Mouse (Mus musculus): Measurements from ENCODE around the gene Dis3l2. TPM values are rescaled to one million over a fixed set of nuclear protein-coding genes. Genes with fewer than 3 reads are reported as not detected.

Gene Dis3l2
- total RNA-seq, 2 experiments from 2014 or later: 10.7 to 11.0 TPM

- intact Hi-C loops (cut with DNase I): no loop called here
- no peak for DNase-seq (ENCODE audit: low spot score)
These were observed 9.4 kb downstream of the Dis3l2 start for GRCm38 (mm10) chr1:86713054-86713453.

DNA sequence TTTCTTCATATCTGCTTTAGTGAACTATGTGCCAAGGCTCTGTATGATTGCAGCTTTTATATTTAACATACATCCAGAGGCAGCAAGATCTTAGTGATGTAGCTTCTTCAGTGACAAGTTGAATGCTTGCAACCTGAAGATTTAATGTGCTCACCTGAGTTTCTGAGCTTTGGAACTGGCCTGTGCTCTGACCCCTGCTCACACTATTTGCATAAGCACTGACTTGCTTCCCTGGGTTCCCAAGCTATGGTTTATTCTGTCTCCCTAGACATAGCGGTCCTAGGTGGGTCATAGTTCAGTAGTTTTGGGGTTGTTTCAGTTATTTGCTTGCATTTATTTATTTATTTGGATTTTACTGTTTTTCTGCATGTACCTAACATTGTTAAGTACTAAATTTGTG, 14.6 kb downstream of the Dis3l2 start:
- DNase-seq (ENCODE audit: low spot score): no peak

GRCm38 (mm10) chr1:86719391-86719790, 15.8 kb downstream of the Dis3l2 start:
- no peak for DNase-seq (ENCODE audit: low spot score)
- intact Hi-C loops (cut with DNase I): no loop called here

More for the DNA sequence above, 14.6 kb downstream of the Dis3l2 start:
- intact Hi-C loops (cut with DNase I): no loop called here

DNA sequence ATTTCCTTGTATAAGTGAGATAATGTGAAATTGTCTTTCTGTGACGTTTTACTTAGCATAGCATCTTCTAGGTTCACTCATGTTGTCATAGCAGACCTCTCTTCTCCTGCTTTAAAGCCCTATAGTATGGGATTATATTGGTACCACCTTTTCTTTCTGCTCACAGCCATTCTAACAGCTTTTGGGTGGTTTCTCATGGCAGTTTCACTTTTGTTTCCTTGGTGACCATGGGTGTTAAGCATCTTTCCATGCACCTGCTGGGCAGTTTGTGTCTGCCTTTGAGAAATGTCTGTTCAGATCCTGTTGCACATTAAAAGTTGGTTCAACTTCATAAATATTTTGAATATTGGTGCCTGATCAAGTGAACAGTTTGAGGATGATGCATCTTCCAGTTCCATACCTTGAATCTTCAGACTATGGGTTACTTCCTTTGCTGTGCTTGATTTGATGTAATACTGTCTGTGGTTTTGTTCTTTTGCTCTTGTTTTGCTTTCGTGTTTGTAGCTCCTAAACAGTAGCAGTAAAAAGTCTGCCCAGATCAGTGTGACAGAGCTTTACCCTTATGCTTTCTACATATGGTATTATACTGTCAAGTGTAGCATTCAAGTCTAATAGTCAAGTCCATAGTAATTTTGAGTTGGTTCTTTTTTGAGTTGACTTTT, 29.7 kb downstream of the Dis3l2 start:
- intact Hi-C loops (cut with DNase I): no loop called here
- DNase-seq (ENCODE audit: low spot score): no peak

DNA sequence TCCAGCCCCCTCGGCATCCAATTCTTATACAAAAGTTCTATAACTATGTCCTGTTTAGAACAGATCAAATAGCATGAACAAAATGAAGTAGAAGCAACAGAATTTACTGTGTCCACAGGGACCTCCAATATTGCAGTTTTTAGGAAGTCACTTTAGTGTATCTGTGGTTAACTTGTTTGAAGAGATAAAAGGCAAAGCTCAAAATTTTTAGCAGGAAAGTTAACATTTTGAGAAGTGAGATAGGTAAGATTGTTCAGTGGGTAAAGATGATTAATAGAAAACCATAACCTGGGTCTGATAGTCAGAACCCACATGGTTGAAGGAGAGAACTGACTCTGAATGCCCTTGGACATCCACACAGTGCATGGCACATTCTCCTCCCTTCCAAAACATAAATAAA, 32.8 kb downstream of the Dis3l2 start:
- no peak for DNase-seq (ENCODE audit: low spot score)
- intact Hi-C loops (cut with DNase I): no loop called here

DNA sequence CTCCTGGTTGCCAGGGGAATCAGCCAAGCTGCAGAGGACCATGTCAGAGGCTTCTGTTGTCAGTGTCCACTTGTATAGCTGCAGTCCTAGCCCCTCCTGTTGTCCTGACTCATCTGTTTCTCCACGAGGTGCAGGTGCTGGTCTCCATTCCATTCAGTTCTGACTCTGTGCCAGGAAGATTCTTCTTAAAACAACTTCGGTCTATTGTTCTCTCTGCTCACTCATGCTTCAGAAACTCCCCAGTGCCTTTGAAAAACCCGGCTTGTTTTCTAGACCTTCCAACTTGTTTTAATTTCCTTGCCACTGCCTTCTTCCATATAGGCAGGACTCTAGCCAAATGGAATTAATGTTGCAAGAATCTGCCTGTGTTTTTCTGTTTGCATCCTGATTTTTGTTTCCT, 39.3 kb downstream of the Dis3l2 start:
- no peak for DNase-seq (ENCODE audit: low spot score)
- intact Hi-C loops (cut with DNase I): no loop called here

DNA sequence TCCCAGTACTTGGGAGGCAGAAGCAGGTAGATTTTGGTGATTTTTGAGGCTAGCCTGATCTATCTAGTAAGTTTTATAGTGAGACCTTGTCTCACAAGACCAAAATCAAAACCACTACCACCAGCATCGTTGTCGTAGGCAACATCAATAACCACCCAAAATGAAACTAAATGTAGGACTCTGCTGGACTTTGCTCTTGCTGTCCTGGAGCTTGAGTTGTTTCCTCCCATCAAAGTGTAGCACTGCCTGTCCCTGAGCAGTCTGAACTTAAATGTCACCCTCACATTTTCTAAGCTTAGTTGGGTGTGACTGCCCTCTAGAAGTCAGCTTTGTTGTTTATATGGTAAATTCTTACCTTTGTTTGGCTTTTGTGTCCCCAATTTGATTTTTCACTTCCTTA, 43.4 kb downstream of the Dis3l2 start:
- intact Hi-C loops (cut with DNase I): no loop called here
- no peak for DNase-seq (ENCODE audit: low spot score)

- intact Hi-C loops (cut with DNase I): no loop called here
- DNase-seq (ENCODE audit: low spot score): no peak
These were observed 46.5 kb downstream of the Dis3l2 start for GRCm38 (mm10) chr1:86750094-86750493.

DNA sequence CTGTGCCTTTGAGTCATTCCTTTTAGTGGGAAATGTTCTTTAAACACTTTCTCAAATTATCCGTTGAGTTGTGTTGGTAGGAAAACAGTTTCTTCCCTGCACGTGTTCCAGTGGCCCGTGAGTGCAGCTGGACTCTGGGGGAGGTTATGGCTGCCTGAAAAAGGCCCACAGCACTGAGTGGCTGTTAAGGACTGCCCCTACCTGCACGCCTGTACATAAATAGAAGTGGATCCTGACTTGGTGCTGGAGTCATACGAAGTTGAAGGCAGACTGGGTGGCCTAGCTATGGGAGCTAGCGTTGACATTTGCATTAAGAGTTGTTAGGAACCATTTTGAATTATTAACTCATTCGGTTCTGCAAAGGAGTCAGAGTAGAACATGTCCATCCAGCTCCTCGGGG, 49.8 kb downstream of the Dis3l2 start:
- intact Hi-C loops (cut with DNase I): no loop called here

DNA sequence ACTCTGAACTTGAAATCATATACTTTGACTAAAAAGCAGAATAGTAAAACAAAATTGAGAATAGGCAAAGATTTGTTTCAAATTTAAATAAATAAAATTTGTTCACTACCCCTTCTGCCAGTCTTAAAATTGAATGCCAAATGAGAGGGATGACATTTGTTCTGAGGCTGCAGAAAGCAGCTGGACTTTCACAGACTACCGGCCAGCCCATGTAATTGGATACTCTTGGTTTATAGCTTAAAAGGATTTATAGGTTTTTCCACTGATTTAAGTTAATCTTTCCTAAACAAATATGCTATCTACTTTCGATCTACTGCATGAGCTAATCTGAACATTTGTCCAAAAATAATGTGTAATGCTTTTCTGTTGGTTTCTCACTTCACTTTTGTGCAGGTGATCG, 50.7 kb downstream of the Dis3l2 start:
- DNase-seq (ENCODE audit: low spot score): no peak
- intact Hi-C loops (cut with DNase I): no loop called here

More for the DNA sequence above, 49.8 kb downstream of the Dis3l2 start:
- no peak for DNase-seq (ENCODE audit: low spot score)

- no peak for DNase-seq (ENCODE audit: low spot score)
- intact Hi-C loops (cut with DNase I): no loop called here
These were observed 54.5 kb downstream of the Dis3l2 start for GRCm38 (mm10) chr1:86758091-86758490.

GRCm38 (mm10) chr1:86762161-86762560, 58.6 kb downstream of the Dis3l2 start:
- no peak for DNase-seq (ENCODE audit: low spot score)
- intact Hi-C loops (cut with DNase I): no loop called here

DNA sequence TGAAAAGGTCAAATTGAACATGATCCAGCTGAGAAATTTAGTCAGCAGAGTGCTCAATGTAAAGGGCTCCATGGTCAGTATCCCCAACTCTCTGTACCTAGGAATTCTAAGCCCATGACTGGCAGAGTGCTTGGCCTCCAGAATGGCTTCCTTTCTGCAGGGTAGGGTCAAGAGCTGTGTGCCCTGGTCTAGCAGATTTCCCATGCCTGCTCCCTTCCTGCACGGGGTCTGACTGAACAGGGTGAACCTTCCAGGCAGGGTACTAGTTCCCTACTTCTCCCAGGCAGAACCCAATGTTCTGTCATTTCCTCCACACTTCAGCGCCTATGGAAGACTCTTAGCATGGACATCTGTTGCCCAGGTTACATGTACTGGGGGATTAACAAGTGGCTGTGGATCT, 97.6 kb downstream of the Dis3l2 start:
- intact Hi-C loops (cut with DNase I): no loop called here
- DNase-seq (ENCODE audit: low spot score): no peak

- intact Hi-C loops (cut with DNase I): no loop called here
- DNase-seq (ENCODE audit: low spot score): no peak
These were observed 108.1 kb downstream of the Dis3l2 start for GRCm38 (mm10) chr1:86811756-86812155.

GRCm38 (mm10) chr1:86822266-86822665, 118.7 kb downstream of the Dis3l2 start:
- intact Hi-C loops (cut with DNase I): no loop called here
- DNase-seq (ENCODE audit: low spot score): no peak

DNA sequence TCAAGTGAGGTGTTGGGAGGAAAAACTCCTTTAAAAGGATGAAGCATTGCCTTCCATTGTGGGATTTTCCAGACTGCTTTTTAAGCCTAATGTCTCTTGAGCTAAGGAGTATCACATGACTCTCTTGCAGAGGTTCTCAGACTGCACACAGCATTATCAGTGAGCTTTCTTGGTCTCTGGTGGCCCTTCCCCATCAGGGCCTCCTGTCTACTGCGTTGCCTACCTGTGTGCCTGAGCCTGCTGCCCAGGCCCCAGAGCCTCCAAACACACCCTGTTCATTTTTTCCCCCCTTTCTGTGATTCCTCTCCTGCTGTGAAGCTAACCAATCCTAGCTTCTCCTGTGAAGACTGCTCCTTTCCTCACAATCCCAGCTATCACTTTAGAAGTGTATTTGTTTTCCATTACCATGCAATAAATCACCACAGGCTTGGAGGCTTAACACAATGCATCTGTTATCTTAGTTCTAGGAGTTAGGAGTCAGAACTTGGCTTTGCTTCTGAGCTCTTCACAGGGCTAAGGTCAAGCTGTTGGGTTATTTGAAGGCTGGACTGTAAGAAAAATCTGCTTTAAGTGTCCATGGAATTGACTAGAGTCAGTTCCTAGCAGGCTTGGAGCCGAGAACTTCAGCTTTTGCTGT, 130.9 kb downstream of the Dis3l2 start:
- no peak for DNase-seq (ENCODE audit: low spot score)
- intact Hi-C loops (cut with DNase I): no loop called here

- no peak for DNase-seq (ENCODE audit: low spot score)
- intact Hi-C loops (cut with DNase I): no loop called here
These were observed 131.4 kb downstream of the Dis3l2 start for GRCm38 (mm10) chr1:86834988-86835387.

- intact Hi-C loops (cut with DNase I): no loop called here
- no peak for DNase-seq (ENCODE audit: low spot score)
These were observed 147.1 kb downstream of the Dis3l2 start for GRCm38 (mm10) chr1:86850754-86851153.

DNA sequence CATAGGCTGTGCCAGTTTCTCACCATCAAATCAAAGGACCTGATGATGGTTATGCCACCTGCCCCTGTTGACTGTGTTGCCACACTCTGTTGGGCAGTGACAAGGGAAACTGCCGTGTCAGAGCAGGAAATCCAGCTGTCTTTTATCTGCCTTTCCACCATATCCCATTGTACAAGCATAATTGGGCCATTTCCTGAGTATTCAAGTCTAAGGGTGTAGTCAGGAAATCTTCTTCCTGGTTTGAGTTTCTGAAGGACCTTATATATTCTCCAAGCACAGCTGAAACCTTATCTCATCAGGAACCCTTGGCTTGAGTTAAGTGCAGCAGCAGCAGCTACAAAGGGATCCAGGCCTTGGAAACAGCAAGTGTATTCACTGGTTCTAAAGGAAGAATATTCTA, 155.3 kb downstream of the Dis3l2 start:
- DNase-seq (ENCODE audit: low spot score): no peak
- intact Hi-C loops (cut with DNase I): no loop called here

DNA sequence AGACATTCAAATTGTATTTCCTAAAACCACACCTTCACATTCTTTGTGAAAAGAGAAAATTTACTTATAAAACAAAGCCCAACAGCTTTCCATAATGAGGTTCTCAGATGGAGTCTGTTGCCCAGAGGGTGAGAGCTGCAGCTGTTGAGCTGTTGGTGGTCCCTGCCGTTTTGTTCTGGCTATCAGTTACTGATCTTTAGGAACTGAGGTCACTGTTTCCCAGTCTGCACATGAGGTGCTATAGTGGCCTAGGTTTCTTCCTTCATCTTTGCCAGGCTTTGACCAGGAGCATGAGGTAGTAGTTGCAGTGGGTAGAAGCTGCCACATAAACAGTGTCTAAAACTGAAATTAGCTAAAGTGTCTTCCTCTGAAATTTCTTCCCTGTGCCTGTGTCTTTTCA, 155.8 kb downstream of the Dis3l2 start:
- intact Hi-C loops (cut with DNase I): no loop called here
- DNase-seq (ENCODE audit: low spot score): no peak

GRCm38 (mm10) chr1:86873745-86874144, 170.1 kb downstream of the Dis3l2 start:
- no peak for DNase-seq (ENCODE audit: low spot score)
- intact Hi-C loops (cut with DNase I): no loop called here

DNA sequence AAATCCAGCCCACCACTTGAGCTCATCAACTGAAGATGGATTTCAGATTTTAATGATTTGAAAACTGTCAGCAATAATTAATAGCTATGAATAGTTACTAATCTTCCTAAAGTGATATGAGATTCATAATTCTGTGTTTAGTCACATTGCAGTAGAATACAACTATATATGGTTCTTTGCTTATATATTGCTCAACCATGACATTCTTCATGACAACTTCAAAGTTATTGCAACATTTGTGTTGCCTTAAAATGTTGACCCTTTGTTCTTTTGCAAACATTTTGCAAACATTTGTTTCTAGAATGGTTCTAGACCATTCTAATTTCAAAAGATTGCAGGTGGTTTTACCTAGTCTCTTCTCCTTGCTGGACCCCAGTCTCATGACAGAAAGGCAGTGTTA, 175.1 kb downstream of the Dis3l2 start:
- DNase-seq (ENCODE audit: low spot score): no peak
- intact Hi-C loops (cut with DNase I): no loop called here

All from heart, postnatal 25 days (tissue).